11 mouse cellular contexts compared by ENCODE assay signal in genomic region chr7:96910310-96910960, GRCm38 (mm10). TPM values are rescaled to one million over a fixed set of nuclear protein-coding genes. Genes with fewer than 3 reads are reported as not detected.
DNase-seq lines count a peak whose midpoint lies in the region.
"Had no signal": no experiment of that assay in that cellular context is flagged by ENCODE, and none has a peak within 500 bp of the region (broad histone marks: within the 10 kb centered on the region; RNA-seq: fewer than 3 reads in every experiment).

No protein-coding gene starts in this region.

- peak; percentile 71 for DNase-seq in heart, adult 11 months
- no peak for DNase-seq in heart, adult 9 months (ENCODE audit: low spot score in 2 of 2)
- DNase-seq in thymus, postnatal 0 days (ENCODE audit: low spot score), result peak; percentile 7
- no peak for DNase-seq in thymus, postnatal 25 days
- DNase-seq in forelimb bud, embryonic 11.5 days (ENCODE audit: low read depth, low spot score), result peak; percentile 78
- no peak for DNase-seq in retina, postnatal 1 day
- DNase-seq in spleen, postnatal 36 days (ENCODE audit: low spot score in 2 of 2), result no peak
- DNase-seq: cerebellum, adult 2 months; heart, postnatal 14 days; lung, adult 2 months; lung, postnatal 36 days had no signal

RNA-seq across cellular contexts. Expression of gene Nars2, which starts 40.9 kb away (rescaled TPM):
- 17.4 and 17.7 TPM in 2 replicates for polyA plus RNA-seq in thymus, postnatal 0 days (2015; fragmentation: Nextera tagmentation; extraction: Ambion mirVana)

Comparison
In these comparisons a context has a peak if more than half of its experiments do, and no peak if none do; other contexts are left out.
1. DNase-seq: peak in heart, adult 11 months (single experiment), thymus, postnatal 0 days (single experiment) and forelimb bud, embryonic 11.5 days (single experiment); none in heart, adult 9 months (0 of 2), thymus, postnatal 25 days (single experiment), retina, postnatal 1 day (single experiment) and spleen, postnatal 36 days (0 of 2).